Mouse (Mus musculus) liver, adult 2 months (tissue): ENCODE measurements around the gene Cyp11a1. TPM values are rescaled to one million over a fixed set of nuclear protein-coding genes. Genes with fewer than 3 reads are reported as not detected.

Source experiments
- DNase-seq: peaks from one replicate; pipeline ENCODE4 v3.0.0-alpha.2; 2011; ENCODE audit warnings: low read depth, low spot score; ENCODE audit errors: extremely low read depth
- H3K27ac ChIP-seq: fragments of 200-500 bp; replicated peaks from 2 replicates; pipeline ENCODE4 v1.5.1; 2012; ENCODE audit warnings: low read depth, mild to moderate bottlenecking, control low read depth, inconsistent platforms, low read length; ENCODE audit not compliant: insufficient read depth
- H3K27me3 ChIP-seq: fragments of 200-500 bp; 2 replicates; pipeline ENCODE4 v1.6.1; 2012; ENCODE audit warnings: mild to moderate bottlenecking, moderate library complexity, low read length, inconsistent platforms; ENCODE audit not compliant: control insufficient read depth, insufficient read depth
- H3K36me3 ChIP-seq: fragments of 200-500 bp; 2 replicates; pipeline ENCODE4 v1.6.1; 2012; ENCODE audit warnings: low read length, inconsistent platforms; ENCODE audit not compliant: control insufficient read depth, insufficient read depth
- H3K4me1 ChIP-seq: fragments of 200-500 bp; 2 replicates; pipeline ENCODE4 v1.6.1; 2011; ENCODE audit warnings: low read length; ENCODE audit not compliant: control insufficient read depth, insufficient read depth
- H3K4me3 ChIP-seq: fragments of 200-500 bp; 2 replicates; pipeline ENCODE4 v1.5.1; 2011; ENCODE audit warnings: low read depth, mild to moderate bottlenecking, control low read depth, low read length, moderate library complexity; ENCODE audit not compliant: insufficient read depth
- H3K79me2 ChIP-seq: fragments of 200-500 bp; 2 replicates; pipeline ENCODE4 v1.6.1; 2012; ENCODE audit warnings: inconsistent platforms, mild to moderate bottlenecking, low read length, moderate library complexity; ENCODE audit not compliant: control insufficient read depth, insufficient read depth
- H3K9ac ChIP-seq: fragments of 200-500 bp; 2 replicates; pipeline ENCODE4 v1.6.1; 2012; ENCODE audit warnings: low read depth, mild to moderate bottlenecking, control low read depth, inconsistent platforms, low read length
- CTCF ChIP-seq: fragments of 200-500 bp; IDR thresholded peaks from 2 replicates; pipeline ENCODE4 v1.5.1; 2011; ENCODE audit warnings: low read depth, low read length, control low read depth
- POLR2A ChIP-seq: fragments of 200-500 bp; IDR thresholded peaks from 2 replicates; pipeline ENCODE4 v1.6.1; 2011; ENCODE audit warnings: low read length, control low read depth; ENCODE audit not compliant: insufficient read depth; ENCODE audit errors: extremely low read depth
- WGBS: fragments of 180-500 bp; shearing (Covaris S2); methylation state at CpG from one replicate; pipeline ENCODE4 v1.1.7; 2018; 5-methylcytosine and 5-hydroxymethylcytosine counted together
- polyA plus RNA-seq: library from polyadenylated mRNA; depleted of rRNA; stranded (reverse); fragments of >200 nt; gene quantifications from 2 replicates; pipeline ENCODE4 v1.2.3, GENCODE M21; 2012
- total RNA-seq: library from RNA; depleted of rRNA; stranded (reverse); fragments of >200 nt; gene quantifications from 2 replicates; pipeline ENCODE4 v1.2.3, GENCODE M21; 2014

Gene Cyp11a1
- total and polyA plus RNA-seq, 2 experiments: not detected

DNA sequence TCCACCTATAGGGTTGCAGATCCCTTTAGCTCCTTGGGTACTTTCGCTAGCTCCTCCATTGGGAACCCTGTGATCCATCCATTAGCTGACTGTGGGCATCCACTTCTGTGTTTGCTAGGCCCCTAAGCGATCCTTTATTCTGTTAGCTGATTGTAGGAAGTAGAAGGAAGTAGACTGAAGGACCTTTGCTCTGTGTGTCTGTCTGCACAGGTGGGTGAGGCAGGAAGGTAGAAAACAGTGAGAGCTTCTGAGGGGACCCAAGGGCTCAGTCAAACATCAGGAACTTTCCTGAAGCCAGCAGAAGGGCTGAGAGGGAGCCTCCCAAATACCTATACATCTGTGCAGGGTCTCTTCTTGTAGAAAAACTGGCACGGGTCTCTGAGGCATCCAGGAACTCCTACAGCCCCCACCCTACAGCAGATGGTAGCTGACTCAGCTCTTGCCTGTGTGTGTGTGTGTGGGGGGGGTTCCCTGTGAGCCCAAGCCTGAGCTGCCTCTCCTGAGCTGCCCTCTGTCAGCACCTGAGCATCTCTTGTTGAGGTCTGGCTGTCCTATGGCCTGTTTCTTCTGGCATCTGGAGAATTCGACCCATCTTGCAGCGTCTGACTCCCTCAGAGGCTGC lies 30.9 kb upstream of the Cyp11a1 start:
- no peak overlapping the region for H3K27ac ChIP-seq
- no peak for DNase-seq

DNA sequence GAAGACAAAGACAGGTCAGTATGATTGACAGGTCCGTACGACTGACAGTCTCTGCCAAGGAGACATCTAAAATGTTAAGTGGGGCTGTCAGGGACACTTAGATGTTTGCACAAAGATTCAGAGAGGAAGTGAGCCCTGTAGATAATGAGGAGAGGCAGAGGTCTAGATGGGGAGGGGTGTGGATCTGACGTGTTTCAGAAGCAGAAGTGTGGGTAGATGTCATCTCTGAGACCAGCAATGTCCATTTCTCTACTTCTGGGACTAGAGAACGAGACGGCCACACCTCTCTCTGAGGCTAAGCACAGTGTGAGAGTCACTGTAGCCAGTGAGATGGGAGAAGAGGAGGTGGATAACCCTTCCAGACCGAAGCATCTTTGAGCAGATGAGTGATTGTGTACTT lies 28.2 kb upstream of the Cyp11a1 start:
- Histone ChIP-seq H3K36me3 (no peaks in the 10 kb centered on the region), H3K9ac (no peak overlapping the region), H3K79me2 (no peaks in the 10 kb centered on the region), H3K27me3 (no peaks in the 10 kb centered on the region), H3K27ac (no peak overlapping the region), H3K4me3 (no peak overlapping the region), H3K4me1 (no peaks in the 10 kb centered on the region)
- TF ChIP-seq POLR2A: no peak
- no peak for TF ChIP-seq CTCF
- WGBS: 57% methylated on average over 6 of the region's 6 CpGs
- no peak for DNase-seq

More for the DNA sequence above, 30.9 kb upstream of the Cyp11a1 start:
- Histone ChIP-seq H3K4me3 (no peak overlapping the region), H3K27me3 (no peaks in the 10 kb centered on the region), H3K36me3 (no peaks in the 10 kb centered on the region), H3K4me1 (no peaks in the 10 kb centered on the region), H3K79me2 (no peaks in the 10 kb centered on the region), H3K9ac (no peak overlapping the region)
- no peak for TF ChIP-seq CTCF
- no peak for TF ChIP-seq POLR2A
- WGBS: 83% methylated on average over 5 of the region's 5 CpGs

DNA sequence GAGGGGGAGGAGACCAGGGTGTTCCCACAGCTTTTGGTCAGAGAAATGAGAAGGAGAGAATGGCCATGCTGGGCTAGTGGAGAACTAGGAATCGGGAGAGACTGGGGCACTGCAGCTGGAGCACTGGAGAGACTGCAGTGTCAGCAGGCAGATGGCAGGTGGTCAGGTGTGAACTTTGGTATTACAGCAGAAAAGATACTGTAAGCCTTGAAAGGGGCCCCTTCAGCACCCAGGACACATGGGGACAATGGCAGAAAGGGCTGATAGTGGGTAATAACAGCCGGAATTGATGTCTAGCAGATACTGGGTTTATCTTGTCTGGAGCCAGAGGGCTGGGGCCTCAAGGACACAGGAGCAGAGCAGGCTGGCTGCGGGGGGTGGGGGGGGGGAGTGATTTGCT lies 27.4 kb upstream of the Cyp11a1 start:
- no peak for DNase-seq
- no peaks in the 10 kb centered on the region for H3K27me3 ChIP-seq
- TF ChIP-seq CTCF (no peak), POLR2A (no peak)
- H3K79me2 ChIP-seq: no peaks in the 10 kb centered on the region
- H3K36me3 ChIP-seq: no peaks in the 10 kb centered on the region
- 56% methylated on average over 3 of the region's 3 CpGs for WGBS
- H3K4me3 ChIP-seq: no peak overlapping the region
- no peak overlapping the region for H3K9ac ChIP-seq
- no peaks in the 10 kb centered on the region for H3K4me1 ChIP-seq
- H3K27ac ChIP-seq: no peak overlapping the region

DNA sequence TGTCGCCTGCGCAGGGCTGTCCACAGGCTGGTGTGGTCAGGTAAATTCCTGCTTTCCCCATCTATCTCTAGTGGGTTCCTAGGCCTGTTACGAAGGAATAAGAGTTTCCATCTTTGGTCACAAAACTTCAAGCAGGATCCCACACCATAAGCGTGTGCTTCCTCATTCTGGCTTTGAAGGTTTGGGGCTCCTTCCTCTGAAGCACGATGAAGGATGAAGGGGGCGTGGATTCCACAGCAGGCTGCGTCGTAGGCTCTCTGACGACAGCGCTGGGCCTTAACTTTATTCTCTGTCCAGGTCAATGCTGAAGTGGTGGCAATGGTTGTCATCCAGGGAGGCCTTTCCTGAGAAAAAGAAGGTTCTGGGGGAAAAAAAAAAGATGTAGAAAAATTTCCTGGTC lies 25.6 kb upstream of the Cyp11a1 start:
- Histone ChIP-seq H3K36me3 (no peaks in the 10 kb centered on the region), H3K27me3 (no peaks in the 10 kb centered on the region), H3K9ac (no peak overlapping the region), H3K27ac (no peak overlapping the region), H3K79me2 (no peaks in the 10 kb centered on the region), H3K4me1 (no peaks in the 10 kb centered on the region), H3K4me3 (no peak overlapping the region)
- DNase-seq: no peak
- WGBS: 83% methylated on average over 10 of the region's 10 CpGs
- no peak for TF ChIP-seq CTCF
- no peak for TF ChIP-seq POLR2A

DNA sequence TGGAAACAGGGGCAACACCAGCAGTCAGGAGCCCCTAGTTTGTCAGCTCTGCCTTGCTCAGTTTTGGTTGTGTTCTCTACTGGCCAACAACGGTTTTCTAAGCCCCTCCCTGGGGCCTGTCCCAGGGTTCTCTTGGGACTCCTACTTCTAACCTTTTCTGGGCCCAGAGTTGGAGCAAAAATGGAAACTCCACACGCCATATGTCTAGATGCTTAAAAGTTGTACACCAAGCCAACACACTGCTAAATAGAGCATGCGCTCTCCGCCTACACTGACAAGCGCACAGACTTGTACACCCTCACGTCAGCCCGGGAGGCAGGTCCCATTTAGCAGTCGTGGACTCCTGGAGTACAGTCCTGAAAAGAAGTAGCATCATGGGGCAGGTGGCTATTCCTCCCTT lies 20.9 kb upstream of the Cyp11a1 start:
- TF ChIP-seq POLR2A: no peak
- TF ChIP-seq CTCF: no peak
- no peaks in the 10 kb centered on the region for H3K79me2 ChIP-seq
- H3K27me3 ChIP-seq: no peaks in the 10 kb centered on the region
- no peaks in the 10 kb centered on the region for H3K36me3 ChIP-seq
- no peak for DNase-seq
- 88% methylated on average over 8 of the region's 8 CpGs for WGBS
- H3K4me3 ChIP-seq: no peak overlapping the region
- no peaks in the 10 kb centered on the region for H3K4me1 ChIP-seq
- H3K9ac ChIP-seq: no peak overlapping the region
- H3K27ac ChIP-seq: no peak overlapping the region

DNA sequence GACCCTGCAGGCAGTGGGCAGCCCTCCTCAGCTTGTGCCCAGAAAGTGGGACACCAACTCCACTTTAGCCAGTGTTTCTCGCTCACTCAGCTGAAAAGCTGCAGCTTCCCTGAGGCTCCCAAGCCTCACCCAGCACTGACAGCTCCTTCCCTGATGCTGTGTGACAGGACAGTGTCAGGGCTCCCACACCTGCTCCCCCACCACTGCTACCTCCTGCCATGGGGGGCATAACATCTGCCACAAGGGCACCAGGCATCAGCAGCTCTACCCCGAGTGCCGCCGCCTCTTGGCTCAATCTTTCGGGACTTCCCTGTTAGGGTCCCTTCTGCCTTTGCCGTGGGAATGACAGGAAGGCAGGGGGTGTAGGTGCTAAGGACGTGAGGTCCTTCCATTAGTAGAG lies 19.9 kb upstream of the Cyp11a1 start:
- WGBS: 74% methylated on average over 7 of the region's 7 CpGs
- Histone ChIP-seq H3K27ac (no peak overlapping the region), H3K4me3 (no peak overlapping the region), H3K36me3 (no peaks in the 10 kb centered on the region), H3K4me1 (no peaks in the 10 kb centered on the region), H3K9ac (no peak overlapping the region), H3K27me3 (no peaks in the 10 kb centered on the region), H3K79me2 (no peaks in the 10 kb centered on the region)
- TF ChIP-seq CTCF (no peak), POLR2A (no peak)
- DNase-seq: no peak
